Mouse (Mus musculus) stomach, embryonic 14.5 days (tissue): ENCODE data around the gene Gas6. TPM values are rescaled to one million over a fixed set of nuclear protein-coding genes. Genes with fewer than 3 reads are reported as not detected.

Source experiments
- ATAC-seq: fragments of 200-750 bp; cut with Nextera tagmentation; 2 replicates; pipeline ENCODE4 v1.8.0; 2017; ENCODE audit warnings: low read depth, moderate TSS enrichment; ENCODE audit not compliant: insufficient number of reproducible peaks, insufficient read depth, low FRiP score
- H3K27ac ChIP-seq: fragments of 300-500 bp; sonication (generic); 2 replicates; pipeline ENCODE4 v1.5.1; 2014; ENCODE audit warnings: mild to moderate bottlenecking, low read length, moderate library complexity, mixed read lengths
- H3K27me3 ChIP-seq: fragments of 300-500 bp; sonication (generic); 2 replicates; pipeline ENCODE4 v1.6.1; 2014; ENCODE audit warnings: low read length, control low read depth, mixed read lengths; ENCODE audit not compliant: control insufficient read depth, insufficient read depth
- H3K36me3 ChIP-seq: fragments of 300-500 bp; sonication (generic); 2 replicates; pipeline ENCODE4 v1.6.1; 2014; ENCODE audit warnings: mild to moderate bottlenecking, control low read depth, low read length, moderate library complexity, mixed read lengths; ENCODE audit not compliant: control insufficient read depth, insufficient read depth
- H3K4me1 ChIP-seq: fragments of 300-500 bp; sonication (generic); 2 replicates; pipeline ENCODE4 v1.6.1; 2014; ENCODE audit warnings: low read length, control low read depth, mixed read lengths; ENCODE audit not compliant: control insufficient read depth, insufficient read depth
- H3K4me2 ChIP-seq: fragments of 300-500 bp; sonication (generic); replicated peaks from 2 replicates; pipeline ENCODE4 v1.6.1; 2014; ENCODE audit warnings: low read depth, low read length, control low read depth
- H3K4me3 ChIP-seq: fragments of 300-500 bp; sonication (generic); 2 replicates; pipeline ENCODE4 v1.5.1; 2014; ENCODE audit warnings: low read depth, low read length, control low read depth
- H3K9ac ChIP-seq: fragments of 300-500 bp; sonication (generic); replicated peaks from 2 replicates; pipeline ENCODE4 v1.6.1; 2014; ENCODE audit warnings: low read depth, mild to moderate bottlenecking, control low read depth, low read length, moderate library complexity, mixed read lengths
- H3K9me3 ChIP-seq: fragments of 300-500 bp; sonication (generic); 2 replicates; pipeline ENCODE4 v1.6.1; 2016; ENCODE audit warnings: low read depth, low read length, control low read depth; ENCODE audit not compliant: control insufficient read depth
- WGBS: fragments of 180-500 bp; shearing (Covaris S2); extraction: QIAGEN DNeasy Blood & Tissue Kit; methylation state at CpG from one replicate; pipeline ENCODE4 v1.1.7; 2014; 5-methylcytosine and 5-hydroxymethylcytosine counted together
- polyA plus RNA-seq: library from polyadenylated mRNA; unstranded; fragments of >200 nt; fragmentation: Nextera tagmentation; extraction: Ambion mirVana; gene quantifications from 2 replicates; pipeline ENCODE4 v1.2.1, GENCODE M21; 2014

Gene Gas6
- polyA plus RNA-seq, 1 experiment from 2014 or later, result 67.7 TPM

GRCm38 (mm10) chr8:13516011-13516442, 21.7 kb upstream of the Gas6 start:
- Histone ChIP-seq H3K4me3 (no peak overlapping the region), H3K4me1 (peaks cover 14% of the 10 kb centered on the region), H3K36me3 (no peaks in the 10 kb centered on the region), H3K9ac (no peak overlapping the region), H3K27me3 (no peaks in the 10 kb centered on the region), H3K27ac (peak overlapping the region; percentile 24; the same call in 1 of the 2 replicates), H3K4me2 (no peak overlapping the region), H3K9me3 (no peaks in the 10 kb centered on the region)
- ATAC-seq, result no peak
- 70% methylated on average over 7 of the region's 7 CpGs for WGBS

GRCm38 (mm10) chr8:13513556-13514370, 19.5 kb upstream of the Gas6 start:
- no peak overlapping the region for H3K27ac ChIP-seq
- peaks cover 14% of the 10 kb centered on the region for H3K4me1 ChIP-seq
- H3K4me2 ChIP-seq, result no peak overlapping the region
- H3K4me3 ChIP-seq, result no peak overlapping the region
- H3K36me3 ChIP-seq, result no peaks in the 10 kb centered on the region
- ATAC-seq, result no peak
- no peaks in the 10 kb centered on the region for H3K9me3 ChIP-seq
- no peaks in the 10 kb centered on the region for H3K27me3 ChIP-seq
- H3K9ac ChIP-seq, result no peak overlapping the region
- 80% methylated on average over 5 of the region's 5 CpGs for WGBS

- H3K4me3 ChIP-seq, result no peak overlapping the region
- WGBS, result 48% methylated on average over 6 of the region's 6 CpGs
- H3K27ac ChIP-seq, result peak overlapping the region; percentile 21; the same call in 1 of the 2 replicates
- no peak overlapping the region for H3K9ac ChIP-seq
- ATAC-seq, result no peak; the same call in 1 of the 2 replicates
- H3K4me2 ChIP-seq, result no peak overlapping the region
- no peaks in the 10 kb centered on the region for H3K27me3 ChIP-seq
- no peaks in the 10 kb centered on the region for H3K9me3 ChIP-seq
- H3K4me1 ChIP-seq, result peaks cover 18% of the 10 kb centered on the region
- H3K36me3 ChIP-seq, result no peaks in the 10 kb centered on the region
Measured at GRCm38 (mm10) chr8:13512677-13513076, 18.4 kb upstream of the Gas6 start.

- Histone ChIP-seq H3K4me3 (no peak overlapping the region), H3K4me1 (peaks cover 23% of the 10 kb centered on the region), H3K27ac (no peak overlapping the region), H3K27me3 (no peaks in the 10 kb centered on the region), H3K4me2 (no peak overlapping the region), H3K9ac (no peak overlapping the region), H3K9me3 (no peaks in the 10 kb centered on the region), H3K36me3 (no peaks in the 10 kb centered on the region)
- 82% methylated on average over 5 of the region's 5 CpGs for WGBS
- ATAC-seq, result no peak
Measured at GRCm38 (mm10) chr8:13512016-13512415, 17.7 kb upstream of the Gas6 start.

- peak overlapping the region; percentile 10 for H3K27ac ChIP-seq
Measured at GRCm38 (mm10) chr8:13507284-13507937, 13.1 kb upstream of the Gas6 start.

GRCm38 (mm10) chr8:13506849-13507248, 12.6 kb upstream of the Gas6 start:
- Histone ChIP-seq H3K4me3 (no peak overlapping the region), H3K4me1 (peaks cover 13% of the 10 kb centered on the region; the same call in 1 of the 2 replicates), H3K27ac (peak overlapping the region; percentile 33; the same call in 1 of the 2 replicates), H3K36me3 (no peaks in the 10 kb centered on the region), H3K27me3 (no peaks in the 10 kb centered on the region), H3K9ac (no peak overlapping the region), H3K9me3 (no peaks in the 10 kb centered on the region), H3K4me2 (no peak overlapping the region)
- WGBS, result 32% methylated on average over 4 of the region's 4 CpGs
- peak; percentile 80 for ATAC-seq

More at GRCm38 (mm10) chr8:13507284-13507937, 13.1 kb upstream of the Gas6 start:
- Histone ChIP-seq H3K4me1 (peaks cover 16% of the 10 kb centered on the region), H3K27me3 (no peaks in the 10 kb centered on the region), H3K4me2 (no peak overlapping the region), H3K9me3 (no peaks in the 10 kb centered on the region), H3K9ac (no peak overlapping the region), H3K36me3 (no peaks in the 10 kb centered on the region), H3K4me3 (no peak overlapping the region)
- peak; percentile 58 for ATAC-seq
- 65% methylated on average over 3 of the region's 3 CpGs for WGBS

- Histone ChIP-seq H3K27me3 (no peaks in the 10 kb centered on the region), H3K27ac (peak overlapping the region; percentile 29; the same call in 1 of the 2 replicates)
- peak; percentile 8; the same call in 1 of the 2 replicates for ATAC-seq
Measured at GRCm38 (mm10) chr8:13504894-13505674, 10.8 kb upstream of the Gas6 start.

More at GRCm38 (mm10) chr8:13504894-13505674, 10.8 kb upstream of the Gas6 start:
- Histone ChIP-seq H3K4me1 (peaks cover 13% of the 10 kb centered on the region; the same call in 1 of the 2 replicates), H3K9me3 (no peaks in the 10 kb centered on the region), H3K36me3 (no peaks in the 10 kb centered on the region), H3K4me3 (no peak overlapping the region), H3K9ac (no peak overlapping the region), H3K4me2 (no peak overlapping the region)
